Mouse (Mus musculus) embryo, embryonic 10.5 days (tissue): ENCODE measurements around the gene Dnttip2.

ENCODE experiments used
- DNase-seq: peaks from one replicate; pipeline ENCODE4 v3.0.0-alpha.2; 2015; ENCODE audit warnings: low spot score

Dnttip2 gene

DNA sequence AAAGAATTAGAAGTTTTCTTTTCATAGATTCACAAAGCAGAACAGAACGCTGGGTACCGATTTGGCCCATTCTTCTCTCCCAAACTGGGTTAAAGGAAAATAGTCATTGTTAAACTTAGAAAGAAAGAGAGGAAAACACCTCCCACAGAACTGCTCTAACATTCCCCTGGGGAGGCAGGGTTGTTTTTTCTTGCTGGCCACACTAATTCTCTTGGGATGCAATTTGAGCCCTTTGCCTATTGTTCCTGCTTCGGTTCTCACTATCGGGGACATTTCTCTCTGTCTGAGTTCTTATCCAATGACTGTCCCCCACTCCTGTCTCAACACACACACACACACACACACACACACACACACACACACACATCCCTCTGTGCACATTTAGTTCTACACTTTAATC, 59.3 kb downstream of the Dnttip2 start:
- DNase-seq: peak; percentile 35

DNA sequence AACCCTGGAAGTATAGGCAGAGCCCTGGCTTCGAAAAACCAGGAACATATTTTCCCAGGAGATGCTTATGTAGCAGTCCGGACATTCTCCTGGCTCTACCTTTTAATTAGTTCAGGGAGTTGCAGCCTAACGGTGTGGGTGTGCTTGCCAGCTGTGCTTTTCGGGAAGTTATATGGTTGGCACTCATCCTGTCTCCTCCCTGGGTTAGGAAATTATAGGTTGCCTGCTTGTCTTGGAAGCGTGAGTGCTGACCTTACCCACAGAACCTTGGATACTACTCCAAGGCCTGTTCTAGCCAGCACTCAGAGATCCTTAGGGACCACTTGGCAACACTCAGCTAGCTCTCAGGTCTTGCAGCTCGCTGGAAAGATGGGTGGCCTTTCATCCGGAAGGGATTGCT, 59.7 kb downstream of the Dnttip2 start:
- DNase-seq: no peak

DNA sequence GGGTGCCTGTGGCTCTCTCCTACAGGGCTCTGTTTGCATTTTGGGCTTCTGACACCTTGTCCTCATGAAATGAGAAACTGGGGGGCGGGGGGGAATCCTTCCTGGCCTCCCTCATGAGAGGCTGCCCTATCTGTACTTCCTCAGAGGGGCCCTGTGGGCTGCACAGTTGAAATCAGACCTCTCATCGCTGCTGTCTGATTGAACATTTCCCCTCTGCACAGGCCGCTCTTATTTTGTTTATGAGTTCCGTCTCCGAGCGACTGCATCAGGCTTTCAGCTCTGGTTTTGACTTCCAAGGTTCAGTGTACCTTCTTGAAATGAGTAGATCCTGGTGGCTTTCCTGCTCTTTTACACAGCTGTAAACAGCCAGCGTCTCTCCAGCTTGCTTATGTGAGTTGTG, 60.2 kb downstream of the Dnttip2 start:
- no peak for DNase-seq
